Mouse (Mus musculus) yolk sac, embryonic 10.5 days (tissue): Measurements from ENCODE around the gene Gca.
A peak's percentile ranks its signal among the peaks of the same experiment; 100 is the strongest.

Experiments used
- DNase-seq: peaks from one replicate; pipeline ENCODE4 v3.0.0-alpha.2; 2017; ENCODE audit warnings: low spot score

The Gca gene

GRCm38 (mm10) chr2:62664135-62664670 lies at the start of gene Gca:
TSS of gene Gca (plus strand) at chr2:62664285.
- peak; percentile 91 for DNase-seq

GRCm38 (mm10) chr2:62618934-62619341 lies 45.1 kb upstream of the Gca start:
- peak; percentile 13 for DNase-seq

- no peak for DNase-seq
Observed at GRCm38 (mm10) chr2:62619679-62620078, 44.4 kb upstream of the Gca start.

GRCm38 (mm10) chr2:62623024-62623441 lies 41.1 kb upstream of the Gca start:
- DNase-seq: no peak

DNA sequence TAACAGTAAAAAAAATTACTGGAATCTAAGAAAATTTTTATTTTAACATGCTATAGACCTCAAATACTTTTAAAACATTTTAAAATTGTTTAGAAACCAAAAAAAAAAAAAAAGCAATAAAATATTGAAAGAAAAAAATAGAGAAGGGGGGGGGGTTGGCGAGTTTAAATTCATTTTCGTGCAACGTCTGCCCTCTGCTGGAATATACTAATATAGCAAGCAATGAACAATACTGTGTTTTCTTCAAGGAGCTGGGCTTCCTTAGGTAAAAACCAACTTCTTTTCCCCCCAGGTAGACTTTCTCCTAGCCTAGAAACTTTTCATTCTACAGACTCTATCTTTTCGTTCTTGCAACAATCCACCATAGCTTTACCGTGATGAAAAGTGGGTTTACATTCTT lies 36.4 kb upstream of the Gca start:
- no peak for DNase-seq

DNA sequence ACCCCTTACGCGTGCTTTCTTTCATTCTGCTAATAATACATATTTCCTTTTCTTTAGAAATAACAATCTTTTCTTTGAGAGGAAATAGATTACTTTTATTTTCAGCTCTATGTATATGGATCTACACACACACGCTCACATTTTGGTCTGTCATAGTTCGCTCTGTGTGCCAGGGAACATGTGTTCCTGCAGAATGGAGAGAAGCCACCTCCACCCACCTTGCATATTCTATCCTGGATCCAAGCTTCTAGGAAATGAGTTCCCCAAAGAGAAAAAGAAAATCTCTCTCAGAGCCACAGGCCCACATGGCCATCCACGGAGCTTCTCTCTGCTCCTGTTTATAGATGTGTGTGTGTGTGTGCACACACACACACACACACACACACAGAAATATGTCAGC lies 35.7 kb upstream of the Gca start:
- DNase-seq: no peak

DNA sequence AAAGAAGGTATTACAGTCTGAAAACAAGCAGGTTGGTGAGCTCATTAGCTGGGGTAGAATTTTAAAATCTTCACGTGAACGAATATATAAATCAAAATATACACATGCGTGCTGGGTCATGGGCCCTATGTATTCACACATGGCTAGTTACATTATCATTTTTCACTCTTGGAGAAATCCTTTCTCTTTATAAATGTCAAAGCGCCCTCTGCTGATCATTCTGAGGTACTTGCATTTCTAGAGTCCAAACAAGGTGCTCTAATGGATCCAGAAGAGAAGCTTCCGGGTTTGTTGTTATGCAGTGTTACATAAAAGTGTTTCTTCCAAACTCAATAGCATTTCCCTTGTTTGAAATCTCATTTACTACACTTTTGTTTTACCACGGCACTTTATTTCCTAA lies 33.6 kb upstream of the Gca start:
- no peak for DNase-seq

- DNase-seq: no peak
Observed at GRCm38 (mm10) chr2:62639869-62640268, 24.2 kb upstream of the Gca start.

DNA sequence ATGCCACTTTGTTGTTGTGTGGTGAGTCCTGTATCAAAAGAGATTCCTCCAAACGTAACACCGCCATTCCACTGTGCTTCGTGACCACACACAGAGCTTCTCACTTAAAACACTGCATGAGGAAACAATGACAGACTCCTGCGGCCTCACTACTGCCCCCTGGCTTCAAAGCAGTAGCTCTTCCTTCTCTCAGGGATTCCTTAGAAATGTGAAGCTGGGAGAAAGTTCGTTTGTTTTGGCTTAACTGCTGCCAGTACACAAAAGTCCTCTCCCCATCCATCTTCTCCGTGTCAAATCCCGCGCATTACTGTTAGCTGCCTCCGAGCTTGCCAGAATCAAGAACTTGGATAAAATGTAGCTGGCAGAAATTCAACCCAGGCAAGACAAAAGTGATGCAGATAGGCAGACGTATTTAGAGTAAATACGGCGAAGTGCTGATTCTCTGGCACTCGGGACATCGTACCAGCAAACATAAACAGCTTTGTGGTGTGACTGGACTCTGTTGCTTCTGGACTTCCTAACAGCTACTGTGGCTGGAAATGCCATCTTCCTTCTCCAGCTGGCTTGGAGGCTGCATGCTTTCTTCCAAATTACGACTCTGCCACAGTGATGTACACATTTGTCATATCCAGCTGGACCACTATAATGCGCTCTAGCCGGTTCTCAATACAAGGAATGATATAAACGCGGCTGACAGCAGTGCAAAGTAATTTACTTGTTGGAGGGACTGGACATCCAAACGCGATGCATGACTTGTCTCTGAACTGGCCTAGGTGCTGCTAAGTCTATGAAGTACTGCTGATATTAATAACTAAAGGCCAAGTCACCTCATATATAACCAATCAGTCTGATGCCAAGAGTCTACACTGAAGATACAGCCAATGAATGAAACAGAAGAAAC lies 20.4 kb upstream of the Gca start:
- DNase-seq: no peak

DNA sequence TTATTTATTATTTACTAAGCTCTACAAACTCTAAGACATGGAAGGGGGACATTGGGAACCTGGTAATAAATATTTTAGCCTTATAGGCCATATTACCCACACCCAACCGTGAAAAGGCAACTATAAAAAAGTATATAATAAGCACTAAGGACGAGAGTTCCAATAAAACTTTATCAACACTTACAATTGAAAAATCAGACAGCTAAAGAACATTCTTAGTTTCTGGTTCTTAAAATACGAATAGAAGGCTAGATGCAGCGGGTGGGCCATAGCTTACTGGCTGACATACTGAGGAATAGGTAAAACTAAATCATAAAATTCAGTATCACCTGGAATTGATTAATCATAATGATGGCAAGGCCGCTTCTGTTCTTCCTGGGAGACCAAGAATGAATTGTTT lies 19.2 kb upstream of the Gca start:
- no peak for DNase-seq

DNA sequence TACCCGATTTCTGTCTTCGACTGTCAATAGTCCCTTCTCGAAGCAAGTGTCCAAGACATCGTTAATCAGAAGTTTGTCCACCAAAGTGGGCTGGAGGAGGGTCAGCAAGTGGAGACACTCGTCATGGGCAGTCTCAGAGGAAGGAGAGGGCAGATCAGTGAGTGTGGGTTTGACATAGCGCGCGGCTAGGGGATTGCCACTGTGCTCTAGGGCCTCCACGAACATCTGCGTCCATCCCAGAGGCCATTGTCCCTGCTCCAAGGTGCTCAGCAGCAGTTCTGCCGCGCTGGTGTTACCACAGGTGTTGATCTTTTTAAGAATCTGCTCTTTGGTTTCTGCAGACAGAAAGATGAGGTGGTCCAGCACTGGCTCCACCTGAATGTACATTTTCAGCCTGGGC lies 18.6 kb upstream of the Gca start:
- no peak for DNase-seq

- DNase-seq: peak; percentile 60
Observed at GRCm38 (mm10) chr2:62646014-62646645, 18.0 kb upstream of the Gca start, which contains the start of gene Ifih1. TSS of gene Ifih1 (minus strand) at chr2:62646255.

GRCm38 (mm10) chr2:62646671-62647289 lies 17.3 kb upstream of the Gca start:
- DNase-seq: no peak

DNA sequence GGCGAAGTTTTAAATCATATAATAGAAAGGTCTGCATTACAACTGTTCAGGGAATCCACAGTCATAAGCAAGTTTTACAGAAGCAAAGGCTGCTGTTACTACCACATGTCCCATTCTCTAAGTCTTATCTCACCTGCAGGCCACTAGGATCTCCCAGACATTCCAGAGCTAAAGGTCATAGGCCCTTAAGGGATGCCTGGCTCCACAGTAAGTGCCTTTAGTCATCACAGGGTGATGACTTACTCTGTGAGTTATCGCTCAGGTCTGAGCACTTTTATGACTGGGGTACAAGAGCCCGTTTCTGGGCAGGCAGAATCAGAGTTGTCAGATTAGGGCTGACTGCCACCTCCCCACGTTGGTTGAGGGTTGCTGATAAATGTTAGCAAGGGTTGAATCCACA lies 12.2 kb upstream of the Gca start:
- no peak for DNase-seq

GRCm38 (mm10) chr2:62652466-62652865 lies 11.6 kb upstream of the Gca start:
- DNase-seq: peak; percentile 11

DNA sequence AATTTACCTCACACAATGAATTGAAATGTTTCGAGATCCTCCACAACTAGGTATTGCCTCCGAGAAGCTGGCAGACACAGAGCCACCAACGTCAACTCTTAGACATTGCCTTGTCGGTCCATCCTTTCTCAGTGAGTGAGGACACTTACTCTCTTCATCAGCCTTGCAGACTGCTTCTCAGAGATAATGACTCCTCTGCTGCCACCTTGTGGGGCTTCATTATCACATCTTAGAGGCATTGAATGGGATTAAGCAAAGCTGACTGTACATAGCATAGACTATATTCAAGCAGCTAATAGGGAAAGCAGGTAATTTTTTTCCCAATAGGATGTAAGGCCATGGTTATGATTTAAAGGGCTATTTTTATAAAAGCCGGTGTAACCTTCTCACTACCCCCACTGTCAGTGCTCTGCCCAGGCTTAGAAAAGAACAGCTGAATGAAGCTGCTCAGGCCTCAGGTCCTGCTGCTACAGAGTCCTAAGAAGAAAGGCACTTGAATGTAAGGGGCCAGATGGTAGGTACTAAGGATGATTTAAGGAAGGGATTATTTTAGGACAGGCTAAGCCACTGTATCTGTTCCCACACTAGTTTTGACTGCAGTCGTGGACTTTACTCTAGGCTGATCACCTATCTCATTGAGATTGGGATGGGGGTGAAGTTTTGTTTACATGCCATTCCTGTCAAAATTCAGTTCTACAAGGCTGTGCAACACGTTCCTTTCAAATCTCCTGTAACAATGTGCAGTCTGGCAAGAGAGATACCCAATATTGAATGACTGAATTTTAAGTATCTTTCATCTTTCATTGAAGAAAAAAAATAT lies 9.4 kb upstream of the Gca start:
- DNase-seq: peak; percentile 37

DNA sequence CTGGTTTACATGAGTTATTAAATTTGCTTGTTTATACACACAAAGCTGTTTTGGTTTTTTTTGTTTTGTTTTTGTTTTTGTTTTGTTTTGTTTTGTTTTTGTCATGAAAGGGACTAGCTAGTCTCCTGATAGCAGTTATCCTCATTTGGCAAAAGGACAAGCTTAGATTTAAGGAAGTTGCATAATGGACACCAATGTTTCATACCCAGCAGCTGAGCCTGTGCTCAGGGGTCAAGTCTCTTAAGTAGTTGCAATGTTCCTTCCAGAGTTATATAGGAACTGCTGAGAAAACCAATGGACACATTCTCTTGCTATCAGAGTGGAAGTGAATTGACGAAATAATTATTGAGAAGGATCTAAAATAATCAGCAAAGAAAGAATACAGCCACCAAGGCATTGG lies 8.0 kb upstream of the Gca start:
- no peak for DNase-seq

GRCm38 (mm10) chr2:62660565-62660964 lies 3.5 kb upstream of the Gca start:
- DNase-seq: no peak

GRCm38 (mm10) chr2:62662560-62662959 lies 1.5 kb upstream of the Gca start:
- no peak for DNase-seq

DNA sequence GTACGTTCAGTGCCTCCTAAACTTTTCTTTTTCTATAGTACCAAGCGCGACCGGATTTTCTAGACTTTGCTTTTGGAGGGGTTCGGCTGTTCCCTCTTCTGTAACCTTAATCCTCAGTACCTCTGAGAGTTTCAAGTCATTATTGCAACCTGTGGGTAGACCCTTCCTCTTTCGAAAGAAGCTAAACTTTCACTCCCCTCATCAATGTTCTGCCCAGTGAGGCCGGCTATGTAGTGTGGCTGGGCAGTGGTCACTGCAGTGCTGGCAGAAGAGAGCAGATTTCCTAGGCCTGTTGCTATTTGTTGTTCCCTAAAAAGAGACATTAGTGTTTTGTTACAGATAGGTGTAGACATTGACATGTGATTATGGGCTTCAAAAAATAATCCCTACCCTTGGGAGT lies 754 bp downstream of the Gca start:
- DNase-seq: no peak

- DNase-seq: no peak
Observed at GRCm38 (mm10) chr2:62665536-62665935, 1.5 kb downstream of the Gca start.

DNA sequence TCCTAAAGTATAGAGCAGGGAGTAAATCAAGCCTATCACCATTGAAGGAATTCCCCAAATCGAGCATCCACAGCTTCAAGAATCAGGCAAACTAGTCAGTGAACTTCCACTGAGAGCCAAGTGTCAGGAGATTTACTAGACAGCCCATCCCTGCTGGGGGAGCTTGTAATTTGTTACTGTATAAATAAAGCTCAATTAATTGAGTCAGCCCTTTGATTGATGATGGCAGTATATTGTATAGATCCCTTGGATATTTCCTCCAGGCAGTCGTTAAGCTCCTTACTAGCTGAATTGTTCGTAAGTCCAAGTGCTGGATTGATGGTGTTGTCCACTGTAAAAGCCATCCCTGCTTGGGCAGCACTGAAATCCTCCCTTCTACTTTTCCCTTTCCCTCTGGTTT lies 5.8 kb downstream of the Gca start:
- DNase-seq: no peak
